ENCODE assay signal across 13 mouse cellular contexts in the genomic region with DNA sequence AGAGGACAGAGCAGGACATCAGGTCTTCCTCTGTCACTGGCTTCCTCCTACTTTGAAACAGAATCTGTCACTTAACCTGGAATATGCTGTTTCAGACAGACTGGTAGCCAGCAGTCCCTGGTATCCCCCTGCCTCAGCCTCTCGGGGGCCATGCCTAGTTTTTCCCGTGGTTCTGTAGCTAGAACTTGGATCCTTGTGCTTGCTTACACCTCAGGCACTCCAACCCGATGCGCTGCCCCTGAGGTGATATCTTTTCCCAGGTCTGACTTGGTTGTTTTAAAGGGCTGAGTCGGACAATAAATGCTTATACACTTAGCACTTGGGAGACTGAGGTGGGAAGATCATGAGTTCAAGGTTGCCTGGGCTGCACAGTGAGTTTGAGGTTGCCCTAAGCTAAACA.
"Had no signal": no experiment of that assay in that cellular context is flagged by ENCODE, and none has a peak within 500 bp of the region (broad histone marks: within the 10 kb centered on the region; RNA-seq: fewer than 3 reads in every experiment).

No protein-coding gene starts in this region.

- H3K4me2 ChIP-seq: liver, embryonic 11.5 days; liver, embryonic 15.5 days; midbrain, embryonic 13.5 days; neural tube, embryonic 12.5 days had no signal

- H3K9me3 ChIP-seq: limb, embryonic 10.5 days; liver, embryonic 15.5 days; midbrain, embryonic 13.5 days; neural tube, embryonic 12.5 days had no signal

- ATAC-seq: midbrain, embryonic 13.5 days had no signal

- DNase-seq: kidney, adult 18-20 months; kidney, postnatal 10 days; kidney, postnatal 4 days; lung, adult 2 months; lung, postnatal 14 days; thymus, adult 18-20 months; thymus, postnatal 14 days had no signal

- H3K36me3 ChIP-seq: liver, embryonic 15.5 days; midbrain, embryonic 13.5 days; neural tube, embryonic 12.5 days had no signal

- H3K4me1 ChIP-seq: limb, embryonic 10.5 days; liver, embryonic 15.5 days; midbrain, embryonic 13.5 days; neural tube, embryonic 12.5 days had no signal

- H3K27ac ChIP-seq: layer of hippocampus, adult 2 months; limb, embryonic 10.5 days; liver, embryonic 15.5 days; midbrain, embryonic 13.5 days; neural tube, embryonic 12.5 days had no signal

- H3K4me3 ChIP-seq: layer of hippocampus, adult 2 months; limb, embryonic 10.5 days; liver, embryonic 15.5 days; midbrain, embryonic 13.5 days; neural tube, embryonic 12.5 days had no signal

- H3K9ac ChIP-seq: liver, embryonic 15.5 days; midbrain, embryonic 13.5 days; neural tube, embryonic 12.5 days had no signal

- H3K27me3 ChIP-seq: liver, embryonic 15.5 days; midbrain, embryonic 13.5 days; neural tube, embryonic 12.5 days had no signal
